ENCODE assay signal across 15 mouse cellular contexts in genomic region chr13:90011129-90011528, GRCm38 (mm10).
DNase-seq lines count a peak whose midpoint lies in the region; ATAC-seq and TF ChIP-seq lines count a peak whose summit lies in the region.
"Had no signal": no experiment of that assay in that cellular context is flagged by ENCODE, and none has a peak within 500 bp of the region (broad histone marks: within the 10 kb centered on the region; RNA-seq: fewer than 3 reads in every experiment).

No protein-coding gene starts in this region.

- H3K27me3 ChIP-seq in forebrain, embryonic 14.5 days (replicated peaks; ENCODE audit: control insufficient read depth, insufficient read depth, low read length): no peaks in the 10 kb centered on the region
- H3K27me3 ChIP-seq in forebrain, embryonic 11.5 days (ENCODE audit: control insufficient read depth, insufficient read depth, low read length): no peaks in the 10 kb centered on the region
- H3K27me3 ChIP-seq in hindbrain, embryonic 16.5 days (replicated peaks; ENCODE audit: control insufficient read depth, insufficient read depth, low read length): no peaks in the 10 kb centered on the region
- H3K27me3 ChIP-seq in hindbrain, embryonic 10.5 days (ENCODE audit: insufficient read depth, poor library complexity, severe bottlenecking): no peaks in the 10 kb centered on the region
- no peaks in the 10 kb centered on the region for H3K27me3 ChIP-seq in heart, embryonic 14.5 days (ENCODE audit: control insufficient read depth, insufficient read depth, low read length)
- no peaks in the 10 kb centered on the region for H3K27me3 ChIP-seq in thymus, adult 2 months (ENCODE audit: control insufficient read depth, insufficient read depth, low read length)
- H3K27me3 ChIP-seq: embryonic facial prominence, embryonic 15.5 days; lung, embryonic 15.5 days; neural tube, embryonic 12.5 days had no signal

- H3K9me3 ChIP-seq in forebrain, embryonic 14.5 days (replicated peaks; ENCODE audit: control insufficient read depth, low read length): no peaks in the 10 kb centered on the region
- H3K9me3 ChIP-seq in forebrain, embryonic 11.5 days (ENCODE audit: control insufficient read depth, low read length): no peaks in the 10 kb centered on the region
- H3K9me3 ChIP-seq in hindbrain, embryonic 16.5 days (ENCODE audit: control insufficient read depth, low read length): no peaks in the 10 kb centered on the region
- no peaks in the 10 kb centered on the region for H3K9me3 ChIP-seq in hindbrain, embryonic 10.5 days
- 0 out of 2 replicates have a peak, but pooled peaks cover 3% of the 10 kb centered on the region for H3K9me3 ChIP-seq in heart, embryonic 14.5 days (ENCODE audit: control insufficient read depth, low read length)
- H3K9me3 ChIP-seq: embryonic facial prominence, embryonic 15.5 days; lung, embryonic 15.5 days; neural tube, embryonic 12.5 days had no signal

- H3K4me1 ChIP-seq in forebrain, embryonic 14.5 days (ENCODE audit: control insufficient read depth, insufficient read depth, low read length): no peaks in the 10 kb centered on the region
- H3K4me1 ChIP-seq in forebrain, embryonic 11.5 days (replicated peaks; ENCODE audit: control insufficient read depth, insufficient read depth, low read length): no peaks in the 10 kb centered on the region
- H3K4me1 ChIP-seq in hindbrain, embryonic 16.5 days (ENCODE audit: control insufficient read depth, insufficient read depth, low read depth, low read length): no peaks in the 10 kb centered on the region
- no peaks in the 10 kb centered on the region for H3K4me1 ChIP-seq in hindbrain, embryonic 10.5 days (replicated peaks)
- peaks cover 10 to 34% of the 10 kb centered on the region in 2 experiments for H3K4me1 ChIP-seq in heart, embryonic 14.5 days (ENCODE audit: control insufficient read depth in 2 of 2, insufficient read depth in 2 of 2, low read length in 2 of 2)
- 0 out of 2 replicates have a peak, but pooled peaks cover 2% of the 10 kb centered on the region for H3K4me1 ChIP-seq in thymus, adult 2 months (replicated peaks; ENCODE audit: control insufficient read depth, insufficient read depth, low read length)
- H3K4me1 ChIP-seq: embryonic facial prominence, embryonic 15.5 days; neural tube, embryonic 12.5 days had no signal

- no peak overlapping the region for H3K4me3 ChIP-seq in forebrain, embryonic 14.5 days (ENCODE audit: low read depth, low read length)
- H3K4me3 ChIP-seq in forebrain, embryonic 11.5 days (ENCODE audit: low read depth, low read length): no peak overlapping the region
- no peak overlapping the region for H3K4me3 ChIP-seq in hindbrain, embryonic 16.5 days (ENCODE audit: low read length)
- H3K4me3 ChIP-seq in hindbrain, embryonic 10.5 days: no peak overlapping the region
- H3K4me3 ChIP-seq in heart, embryonic 14.5 days (ENCODE audit: control insufficient read depth in 1 of 2, insufficient read depth in 1 of 2, low read depth in 1 of 2, low read length in 2 of 2): no peak overlapping the region
- H3K4me3 ChIP-seq in thymus, adult 2 months (ENCODE audit: control insufficient read depth, insufficient read depth, low read length): no peak overlapping the region
- H3K4me3 ChIP-seq: embryonic facial prominence, embryonic 15.5 days; lung, embryonic 15.5 days; neural tube, embryonic 12.5 days had no signal

- no peak for ATAC-seq in forebrain, embryonic 14.5 days
- ATAC-seq in forebrain, embryonic 11.5 days (replicated peaks; ENCODE audit: low FRiP score): no peak
- peak; percentile 71; the same call in 1 of the 2 replicates for ATAC-seq in hindbrain, embryonic 16.5 days
- no peak for ATAC-seq in heart, embryonic 14.5 days (ENCODE audit: insufficient number of reproducible peaks, insufficient read depth, low FRiP score, low read depth)

- no peak overlapping the region for H3K4me2 ChIP-seq in forebrain, embryonic 14.5 days (ENCODE audit: low read length)
- H3K4me2 ChIP-seq in forebrain, embryonic 11.5 days (ENCODE audit: low read depth, low read length, severe bottlenecking): no peak overlapping the region
- H3K4me2 ChIP-seq in hindbrain, embryonic 16.5 days (ENCODE audit: low read length): no peak overlapping the region
- H3K4me2 ChIP-seq in heart, embryonic 14.5 days (ENCODE audit: low read length): peak overlapping the region; percentile 57; the same call in 1 of the 2 replicates
- H3K4me2 ChIP-seq: embryonic facial prominence, embryonic 15.5 days; lung, embryonic 15.5 days; neural tube, embryonic 12.5 days had no signal

- TF ChIP-seq POLR2A in thymus, adult 2 months (IDR thresholded peaks at IDR 0.05; ENCODE audit: control insufficient read depth, extremely low read depth, insufficient read depth, low read length, poor library complexity): no peak

- H3K9ac ChIP-seq in forebrain, embryonic 14.5 days (ENCODE audit: low read length): no peak overlapping the region
- no peak overlapping the region for H3K9ac ChIP-seq in forebrain, embryonic 11.5 days (ENCODE audit: low read length)
- no peak overlapping the region for H3K9ac ChIP-seq in hindbrain, embryonic 16.5 days (ENCODE audit: low read depth, low read length)
- no peak overlapping the region; the same call in 1 of the 2 replicates for H3K9ac ChIP-seq in heart, embryonic 14.5 days (ENCODE audit: low read length)
- H3K9ac ChIP-seq: embryonic facial prominence, embryonic 15.5 days; lung, embryonic 15.5 days; neural tube, embryonic 12.5 days had no signal

- H3K36me3 ChIP-seq in forebrain, embryonic 14.5 days (ENCODE audit: control insufficient read depth, insufficient read depth, low read length): no peaks in the 10 kb centered on the region
- H3K36me3 ChIP-seq in forebrain, embryonic 11.5 days (ENCODE audit: control insufficient read depth, insufficient read depth, low read length): no peaks in the 10 kb centered on the region
- no peaks in the 10 kb centered on the region for H3K36me3 ChIP-seq in hindbrain, embryonic 16.5 days (ENCODE audit: control insufficient read depth, insufficient read depth, low read length)
- no peaks in the 10 kb centered on the region for H3K36me3 ChIP-seq in hindbrain, embryonic 10.5 days
- H3K36me3 ChIP-seq in heart, embryonic 14.5 days (ENCODE audit: control insufficient read depth, insufficient read depth, low read length): no peaks in the 10 kb centered on the region
- H3K36me3 ChIP-seq in thymus, adult 2 months (ENCODE audit: control insufficient read depth, insufficient read depth, low read length): no peaks in the 10 kb centered on the region
- H3K36me3 ChIP-seq: embryonic facial prominence, embryonic 15.5 days; lung, embryonic 15.5 days; neural tube, embryonic 12.5 days had no signal

- 71% methylated on average over 8 of the region's 8 CpGs for WGBS in forebrain, embryonic 14.5 days
- 89% methylated on average over 8 of the region's 8 CpGs for WGBS in forebrain, embryonic 11.5 days
- WGBS in hindbrain, embryonic 16.5 days: 79% methylated on average over 8 of the region's 8 CpGs
- 90% methylated on average over 8 of the region's 8 CpGs for WGBS in hindbrain, embryonic 10.5 days
- WGBS in heart, embryonic 14.5 days: 25% methylated on average over 8 of the region's 8 CpGs
- WGBS in thymus, adult 2 months: 95% methylated on average over 8 of the region's 8 CpGs

- DNase-seq in forebrain, embryonic 14.5 days (ENCODE audit: low spot score): peak; percentile 44
- no peak for DNase-seq in forebrain, embryonic 11.5 days (ENCODE audit: low spot score)
- DNase-seq in hindbrain, embryonic 10.5 days (ENCODE audit: low spot score): no peak
- DNase-seq in adipocyte (ENCODE audit: low spot score): peak; percentile 32
- DNase-seq in thymus, adult 2 months: no peak
- DNase-seq in urinary bladder, postnatal 36 days (ENCODE audit: low spot score in 2 of 2): no peak
- DNase-seq: B cell, adult 2 months; cerebellum, adult 2 months; gastrocnemius, postnatal 36 days; kidney, postnatal 10 days had no signal

- H3K27ac ChIP-seq in forebrain, embryonic 14.5 days (ENCODE audit: low read depth, low read length): no peak overlapping the region
- no peak overlapping the region for H3K27ac ChIP-seq in forebrain, embryonic 11.5 days (ENCODE audit: low read depth, low read length)
- no peak overlapping the region for H3K27ac ChIP-seq in hindbrain, embryonic 16.5 days (ENCODE audit: low read depth, low read length)
- H3K27ac ChIP-seq in hindbrain, embryonic 10.5 days: no peak overlapping the region
- H3K27ac ChIP-seq in heart, embryonic 14.5 days (replicated peaks in 1 of 2; ENCODE audit: control insufficient read depth in 1 of 2, insufficient read depth in 1 of 2, low read depth in 2 of 2, low read length in 2 of 2): peak overlapping the region; percentile 55 to 97
- H3K27ac ChIP-seq in thymus, adult 2 months (ENCODE audit: control insufficient read depth, insufficient read depth, low read length): no peak overlapping the region
- H3K27ac ChIP-seq: embryonic facial prominence, embryonic 15.5 days; lung, embryonic 15.5 days; neural tube, embryonic 12.5 days had no signal

- no peak for TF ChIP-seq CTCF in thymus, adult 2 months (IDR thresholded peaks at IDR 0.05; ENCODE audit: borderline replicate concordance, control insufficient read depth, extremely low read depth, insufficient read depth, low read length, poor library complexity)

Comparison
In these comparisons a context has a peak if more than half of its experiments do, and no peak if none do; other contexts are left out.
1. DNase-seq: peak in forebrain, embryonic 14.5 days (single experiment) and adipocyte (single experiment); none in forebrain, embryonic 11.5 days (single experiment), hindbrain, embryonic 10.5 days (single experiment), thymus, adult 2 months (single experiment) and urinary bladder, postnatal 36 days (0 of 2).
2. H3K27ac ChIP-seq: peak in heart, embryonic 14.5 days (2 of 2); none in forebrain, embryonic 14.5 days (single experiment), forebrain, embryonic 11.5 days (single experiment), hindbrain, embryonic 16.5 days (single experiment), hindbrain, embryonic 10.5 days (single experiment) and thymus, adult 2 months (single experiment).